Mouse (Mus musculus): Measurements from ENCODE around the gene Snap29.
A peak's percentile ranks its signal among the peaks of the same experiment; 100 is the strongest.

GRCm38 (mm10) chr16:17452373-17452715 is 46.6 kb downstream of the Snap29 start:
- TF ChIP-seq EP300 (IDR thresholded peaks at IDR 0.05; ENCODE audit: low read depth), result no peak
- TF ChIP-seq CTCF (IDR thresholded peaks at IDR 0.05; ENCODE audit: low read depth), result peak; percentile 34
